Mouse (Mus musculus): ENCODE data around the gene Aff4.

GRCm38 (mm10) chr11:53301167-53301515 lies 49.5 kb upstream of the Aff4 start:
- TF ChIP-seq CTCF (conservative IDR thresholded peaks at IDR 0.05; ENCODE audit: insufficient read depth, insufficient read length, low read depth, low read length) (no peak), POLR2A (IDR thresholded peaks at IDR 0.05; ENCODE audit: low read depth, low read length) (no peak)

Data from kidney, adult 2 months (tissue).